Mouse (Mus musculus) cortical plate, adult 2 months (tissue): ENCODE data around the gene Fam208a.

ENCODE experiments used
- CTCF ChIP-seq: fragments of 200-500 bp; IDR thresholded peaks from 2 replicates; pipeline ENCODE4 v1.5.1; 2011; ENCODE audit warnings: mild to moderate bottlenecking, control low read depth, low read length; ENCODE audit not compliant: insufficient read depth; ENCODE audit errors: extremely low read depth
- POLR2A ChIP-seq: fragments of 200-500 bp; IDR thresholded peaks from 2 replicates; pipeline ENCODE4 v1.6.1; 2011; ENCODE audit warnings: mild to moderate bottlenecking, low read length, control low read depth; ENCODE audit not compliant: insufficient read depth; ENCODE audit errors: extremely low read depth

DNA sequence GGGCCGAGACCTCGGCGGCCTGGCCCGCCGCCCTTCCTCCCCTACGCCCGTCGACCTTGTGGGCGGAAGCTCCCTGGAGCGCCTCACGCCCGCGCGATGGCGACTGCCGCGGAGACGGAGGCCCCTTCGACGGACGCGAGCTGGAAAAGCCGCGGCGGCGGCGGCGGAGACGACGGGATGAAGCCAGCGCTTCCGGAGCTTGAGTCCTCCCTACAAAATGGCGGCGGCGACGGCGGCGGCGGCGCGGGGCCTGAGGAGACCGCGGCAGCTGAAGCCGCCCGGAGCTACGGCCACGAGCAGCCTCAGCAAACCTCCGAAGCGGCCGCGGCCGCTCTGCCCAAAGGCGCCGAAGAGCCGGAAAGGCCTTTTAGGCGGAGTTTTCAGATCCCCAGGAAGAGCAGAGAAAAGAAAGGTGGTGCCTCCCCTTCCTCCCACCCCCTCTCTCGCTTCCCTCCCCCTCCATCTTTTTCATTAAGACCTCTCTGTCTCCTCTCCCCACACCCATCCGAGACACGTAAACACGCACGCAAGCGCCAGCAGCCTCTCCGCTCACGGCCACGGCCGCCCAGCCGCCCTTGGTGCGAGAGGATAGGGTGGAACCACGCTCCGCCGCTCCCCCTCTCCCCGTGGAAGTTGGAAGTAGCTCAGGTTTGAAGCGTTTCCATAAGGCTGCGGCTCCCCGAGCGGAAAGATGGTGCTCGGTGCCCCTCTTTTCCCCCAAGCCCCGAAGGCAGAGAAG lies 508 bp downstream of the Fam208a start:
- TF ChIP-seq CTCF (no peak), POLR2A (peak; percentile 48; the same call in 1 of the 2 replicates)
